Mouse (Mus musculus): ENCODE data around the gene Fahd2a.
A peak's percentile ranks its signal among the peaks of the same experiment; 100 is the strongest.

Gene Fahd2a

DNA sequence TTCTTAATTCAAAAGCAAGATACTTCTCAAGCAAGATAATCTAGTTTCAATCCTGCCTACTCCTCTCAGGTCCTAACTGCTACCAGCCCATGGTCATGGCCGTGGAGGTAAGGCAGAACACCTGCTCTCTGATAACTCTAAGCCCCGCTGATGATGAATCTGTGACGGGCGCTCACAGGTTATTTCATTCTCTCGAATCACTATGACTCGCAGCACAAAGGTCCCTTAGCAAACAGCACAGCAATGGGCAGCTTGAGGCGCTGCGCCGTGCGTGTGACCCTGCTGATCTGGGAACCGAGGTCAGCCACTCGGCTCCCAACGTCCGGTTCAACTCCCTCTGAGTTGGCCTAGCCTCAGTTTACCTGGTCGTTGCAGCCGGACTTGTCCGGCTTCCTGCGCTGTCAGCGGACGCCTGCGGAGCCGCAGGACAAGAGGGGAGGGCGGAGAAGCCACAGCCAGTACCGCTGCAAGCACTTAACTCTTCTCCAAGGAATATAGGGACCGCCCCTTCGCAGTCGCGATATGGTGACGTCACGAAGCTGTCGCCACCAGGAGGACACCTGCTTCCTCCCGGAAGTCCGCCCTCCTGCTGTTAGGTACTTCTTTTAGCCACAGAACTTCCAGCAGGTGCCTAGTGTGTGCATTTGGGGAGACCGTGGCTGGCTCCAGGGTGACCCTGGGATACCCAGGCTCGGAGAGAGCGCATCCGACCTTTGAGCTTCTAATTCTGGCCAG, at the start of gene Fahd2a:
Fahd2a (minus strand) TSS at position 511 of the 735 bp plus-strand sequence.
- DNase-seq: peak; percentile 92

DNA sequence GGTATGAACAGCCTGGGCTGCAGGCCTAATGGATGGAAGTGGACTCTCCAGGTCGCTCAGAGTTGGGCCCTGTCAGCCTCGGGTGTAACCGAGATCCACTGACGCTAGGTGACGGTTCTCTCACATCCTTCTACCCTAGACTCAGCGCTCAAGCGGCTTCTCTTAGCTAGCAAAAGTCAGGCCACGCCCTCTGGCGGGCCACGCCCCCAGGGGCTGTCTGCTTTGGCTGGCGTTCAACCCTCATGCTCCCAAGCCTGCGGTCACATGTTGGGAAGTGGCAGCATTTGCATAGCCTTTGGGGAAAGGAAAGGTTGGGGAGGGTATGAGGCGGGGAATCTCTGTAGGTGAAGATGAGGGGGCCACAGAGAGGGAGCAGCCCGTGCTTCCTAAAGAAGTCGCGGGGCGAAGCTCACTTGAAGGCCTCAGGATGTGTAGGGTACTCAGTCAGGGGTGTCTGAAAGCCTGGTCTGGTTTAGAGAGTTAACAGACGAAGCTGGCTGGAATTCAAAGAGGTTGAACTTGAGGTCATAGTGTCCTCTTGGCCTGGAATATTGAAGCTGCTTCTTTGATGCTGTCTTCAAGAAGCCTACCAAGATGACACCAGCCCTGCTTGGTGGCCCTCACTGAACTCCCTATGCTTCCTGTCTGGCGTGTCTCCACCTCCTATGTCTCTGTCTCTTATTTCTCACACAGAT, 40.3 kb upstream of the Fahd2a start:
- DNase-seq: peak; percentile 74

- DNase-seq: peak; percentile 11
These were observed 38.6 kb upstream of the Fahd2a start for GRCm38 (mm10) chr2:127483001-127483400.

DNA sequence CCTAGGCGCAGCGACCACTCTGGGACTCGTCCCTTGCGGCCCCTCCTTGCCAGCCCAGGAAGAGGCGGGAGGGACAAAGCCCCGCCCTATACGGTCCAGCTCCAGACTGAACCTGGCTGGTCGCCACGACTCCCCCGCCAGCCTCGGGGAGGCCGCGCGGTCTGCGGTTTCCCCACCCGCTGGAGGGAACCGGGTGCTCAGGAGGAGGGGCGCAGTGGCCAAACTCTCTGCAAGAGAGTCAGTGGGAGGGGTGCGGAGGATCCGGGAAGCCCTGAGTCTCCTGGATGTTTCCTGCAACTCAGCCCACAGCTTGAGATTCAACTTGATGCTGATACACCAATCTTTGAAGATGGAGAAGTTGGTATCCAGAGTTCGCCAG, 38.2 kb upstream of the Fahd2a start:
- DNase-seq: peak; percentile 60

GRCm38 (mm10) chr2:127481841-127482532, 37.6 kb upstream of the Fahd2a start:
- DNase-seq: no peak

- no peak for DNase-seq
These were observed 35.4 kb upstream of the Fahd2a start for GRCm38 (mm10) chr2:127479763-127480162.

GRCm38 (mm10) chr2:127479210-127479609, 34.8 kb upstream of the Fahd2a start:
- DNase-seq: no peak

- no peak for DNase-seq
These were observed 27.9 kb upstream of the Fahd2a start for GRCm38 (mm10) chr2:127472279-127472678.

GRCm38 (mm10) chr2:127471281-127471680, 26.9 kb upstream of the Fahd2a start:
- no peak for DNase-seq

DNA sequence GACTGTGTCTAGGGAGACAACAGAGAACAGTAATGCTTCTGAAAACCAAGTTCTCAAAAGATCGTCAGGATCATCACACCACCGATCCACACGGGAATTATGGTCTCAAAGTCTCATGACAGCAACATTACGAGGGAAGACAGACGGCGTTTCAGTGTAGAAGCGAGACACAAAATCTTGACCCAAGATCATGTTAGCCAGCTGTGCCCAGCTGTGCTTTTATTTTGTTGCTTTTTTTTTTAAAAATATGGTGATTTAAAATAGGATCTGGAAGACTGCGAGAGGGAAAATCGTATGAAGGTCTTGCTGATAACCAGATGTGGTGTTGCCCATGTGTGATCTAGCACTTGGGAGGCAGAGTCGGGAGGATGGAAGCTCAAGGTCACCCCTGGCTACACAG, 26.3 kb upstream of the Fahd2a start:
- DNase-seq: no peak

- no peak for DNase-seq
These were observed 25.8 kb upstream of the Fahd2a start for GRCm38 (mm10) chr2:127470183-127470582.

DNA sequence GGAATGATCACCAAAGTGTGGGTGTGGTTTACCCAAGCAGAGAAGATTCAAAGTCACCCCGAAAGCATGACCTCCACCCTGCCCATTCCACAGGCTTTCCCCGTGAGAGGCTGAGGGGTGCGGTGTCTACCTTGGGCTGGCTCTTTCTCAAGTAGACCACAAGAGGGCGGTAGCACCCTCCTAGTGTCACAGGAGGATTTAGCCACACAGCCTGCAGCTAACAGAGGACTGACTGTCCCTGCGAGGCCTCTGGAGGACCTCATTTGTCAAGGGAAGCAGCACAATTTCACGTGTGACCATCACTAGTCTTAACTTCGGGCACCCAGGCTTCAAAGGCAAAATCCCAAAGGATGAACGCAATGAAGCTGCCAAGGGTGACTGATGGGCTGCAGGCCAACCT, 17.9 kb upstream of the Fahd2a start:
- peak; percentile 59 for DNase-seq

GRCm38 (mm10) chr2:127461351-127461750, 17.0 kb upstream of the Fahd2a start:
- DNase-seq: no peak

GRCm38 (mm10) chr2:127459341-127459740, 15.0 kb upstream of the Fahd2a start:
- DNase-seq: no peak

- peak; percentile 77 for DNase-seq
These were observed 9.4 kb upstream of the Fahd2a start for GRCm38 (mm10) chr2:127453764-127454163.

DNA sequence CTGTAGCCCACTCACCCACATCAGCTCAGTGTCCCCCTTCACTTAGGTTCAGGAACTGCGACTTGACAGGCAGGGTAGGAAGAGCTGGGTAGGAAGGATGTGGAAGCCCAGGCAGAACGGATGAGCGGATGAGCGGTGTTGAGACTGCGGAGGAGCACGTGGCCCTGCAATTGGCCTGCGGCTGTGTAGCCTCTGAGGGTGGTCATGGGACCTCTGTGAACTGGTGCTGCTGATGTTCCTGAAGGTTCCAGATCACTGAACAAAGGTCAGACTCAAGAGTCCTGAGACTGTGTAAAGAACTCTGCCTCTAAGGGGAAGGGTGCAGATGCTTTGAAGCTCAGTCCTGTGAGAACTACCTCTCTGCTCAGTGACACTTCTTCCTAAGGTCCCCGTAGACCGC, 8.8 kb upstream of the Fahd2a start:
- DNase-seq: no peak

- peak; percentile 44 for DNase-seq
These were observed 7.4 kb upstream of the Fahd2a start for GRCm38 (mm10) chr2:127451748-127452147.

GRCm38 (mm10) chr2:127449691-127450090, 5.3 kb upstream of the Fahd2a start:
- DNase-seq: no peak

GRCm38 (mm10) chr2:127446847-127447246, 2.5 kb upstream of the Fahd2a start:
- DNase-seq: peak; percentile 24

DNA sequence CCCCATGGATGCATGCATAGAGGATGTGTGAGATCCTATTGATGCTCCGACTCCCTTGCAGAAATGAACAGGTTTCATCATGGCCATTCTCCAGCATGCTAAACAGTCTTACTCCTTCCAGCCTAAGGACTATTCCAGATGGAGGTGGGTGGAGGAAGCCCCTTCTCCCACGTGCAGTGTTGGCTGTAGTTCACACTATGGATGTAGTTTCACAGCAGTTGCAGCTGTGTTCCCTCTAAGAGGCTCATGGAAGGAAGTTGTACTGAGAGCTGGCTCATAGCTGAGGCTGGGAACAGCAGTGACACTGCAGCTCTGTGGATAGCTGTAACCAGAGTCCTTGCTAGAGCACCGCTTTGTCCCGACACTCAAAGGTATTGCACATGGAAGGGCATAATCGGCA, 6.7 kb downstream of the Fahd2a start:
- no peak for DNase-seq

- no peak for DNase-seq
These were observed 8.8 kb downstream of the Fahd2a start for GRCm38 (mm10) chr2:127435554-127435953.

DNA sequence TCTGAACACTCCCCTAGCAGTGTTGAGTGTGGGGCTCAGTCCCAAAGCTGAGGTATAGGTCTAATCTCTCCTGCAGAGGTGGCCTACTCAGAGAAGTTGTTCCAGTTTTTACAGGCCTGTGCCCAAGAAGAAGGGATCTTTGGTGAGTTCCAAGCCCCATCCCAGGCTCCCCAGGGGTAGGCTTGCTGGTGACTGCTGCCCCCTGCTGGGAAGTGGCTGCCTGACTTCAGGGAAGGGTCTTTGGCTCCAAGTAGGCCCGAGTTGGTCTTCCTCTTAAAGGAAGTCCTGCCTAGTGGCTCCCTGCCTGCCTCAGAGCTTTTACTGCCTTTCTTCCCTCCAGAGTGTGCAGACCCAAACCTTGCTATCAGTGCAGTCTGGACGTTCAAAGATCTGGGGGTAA, 9.2 kb downstream of the Fahd2a start:
- DNase-seq: peak; percentile 74

DNA sequence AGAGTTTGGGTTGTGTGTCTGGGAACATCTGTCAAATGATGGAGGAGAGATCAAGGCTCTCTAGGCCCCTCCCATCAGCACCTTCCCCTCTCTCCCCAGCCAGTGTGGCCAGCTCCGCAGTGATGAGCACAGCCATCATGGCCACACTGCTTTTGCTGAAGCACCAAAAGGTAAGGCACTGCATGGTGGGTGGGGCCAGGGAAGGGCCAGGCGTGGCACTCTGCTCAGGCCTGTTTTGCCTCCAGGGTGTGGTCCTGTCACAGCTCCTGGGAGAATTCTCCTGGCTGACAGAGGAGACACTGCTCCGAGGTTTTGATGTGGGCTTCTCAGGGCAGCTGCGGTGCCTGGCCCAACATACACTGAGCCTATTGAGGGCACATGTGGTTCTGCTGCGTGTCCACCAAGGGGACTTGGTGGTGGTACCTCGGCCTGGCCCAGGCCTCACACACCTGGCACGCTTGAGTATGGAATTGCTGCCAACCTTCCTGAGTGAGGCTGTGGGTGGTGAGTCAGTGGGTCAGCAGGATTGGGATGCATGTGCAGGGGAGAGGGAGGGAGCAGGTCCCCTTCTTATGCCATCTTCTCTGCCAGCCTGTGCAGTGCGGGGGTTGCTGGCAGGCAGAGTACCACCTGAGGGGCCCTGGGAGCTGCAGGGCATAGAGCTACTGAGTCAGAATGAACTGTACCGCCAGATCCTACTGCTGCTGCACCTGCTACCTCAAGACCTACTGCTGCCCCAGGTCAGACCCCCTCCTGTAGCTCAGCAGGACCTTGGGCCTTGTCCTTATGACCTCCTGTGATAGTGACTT, 10.7 kb downstream of the Fahd2a start:
- DNase-seq: peak; percentile 53

All from liver (tissue).